Mouse (Mus musculus): ENCODE data around the gene Pp2d1. TPM values are rescaled to one million over a fixed set of nuclear protein-coding genes. Genes with fewer than 3 reads are reported as not detected.

The Pp2d1 gene
- polyA plus RNA-seq, 1 experiment from 2014 or later: 0.15 TPM

Other genes starting within 250 kb of the Pp2d1 start
- gene Efhb, start 76.1 kb downstream of the Pp2d1 start, polyA plus RNA-seq (2016; fragmentation: Nextera tagmentation; extraction: Ambion mirVana): 0.67 and 0.85 TPM in 2 replicates
- 66.3 and 68.7 TPM in 2 replicates for gene Rab5a, start 60.2 kb downstream of the Pp2d1 start, polyA plus RNA-seq (2016; fragmentation: Nextera tagmentation; extraction: Ambion mirVana)
- gene Kat2b, start 27.4 kb upstream of the Pp2d1 start, polyA plus RNA-seq (2016; fragmentation: Nextera tagmentation; extraction: Ambion mirVana): 2.6 and 3.1 TPM in 2 replicates
- 45.7 and 49.5 TPM in 2 replicates for gene Sgo1, start 149.9 kb upstream of the Pp2d1 start, polyA plus RNA-seq (2016; fragmentation: Nextera tagmentation; extraction: Ambion mirVana)